Mouse (Mus musculus): ENCODE data around the gene Ppfibp2. TPM values are rescaled to one million over a fixed set of nuclear protein-coding genes. Genes with fewer than 3 reads are reported as not detected.

Ppfibp2 gene
- polyA plus RNA-seq, 1 experiment, result 11.7 TPM

- H3K4me1 ChIP-seq (ENCODE audit: control insufficient read depth, insufficient read depth, low read length), result peaks cover 17% of the 10 kb centered on the region
These were observed 66.3 kb downstream of the Ppfibp2 start for GRCm38 (mm10) chr7:107661189-107661842.

GRCm38 (mm10) chr7:107661843-107662281 lies 66.9 kb downstream of the Ppfibp2 start:
- TF ChIP-seq POLR2A (IDR thresholded peaks at IDR 0.05; ENCODE audit: insufficient read depth, low read length), result no peak
- TF ChIP-seq CTCF (IDR thresholded peaks at IDR 0.05; ENCODE audit: low read depth, low read length), result no peak
- no peak for TF ChIP-seq EP300 (IDR thresholded peaks at IDR 0.05; ENCODE audit: insufficient read depth, low read depth, low read length)
- H3K36me3 ChIP-seq (ENCODE audit: control insufficient read depth, insufficient read depth, low read length, poor library complexity, severe bottlenecking), result no peaks in the 10 kb centered on the region
- H3K27ac ChIP-seq (ENCODE audit: insufficient read depth, low read length), result peak overlapping the region; percentile 76
- H3K4me1 ChIP-seq (ENCODE audit: control insufficient read depth, insufficient read depth, low read length), result peaks cover 17% of the 10 kb centered on the region
- H3K4me3 ChIP-seq (ENCODE audit: low read depth, low read length), result no peak overlapping the region
- H3K9me3 ChIP-seq (replicated peaks; ENCODE audit: control insufficient read depth, insufficient read depth, low read length, poor library complexity, severe bottlenecking), result no peaks in the 10 kb centered on the region
- no peaks in the 10 kb centered on the region for H3K27me3 ChIP-seq (ENCODE audit: control insufficient read depth, insufficient read depth, low read length, poor library complexity, severe bottlenecking)
- 0 out of 2 replicates have a peak overlapping the region, but pooled peaks have one; percentile 24 for H3K9ac ChIP-seq (ENCODE audit: low read depth, poor library complexity, severe bottlenecking)

More at GRCm38 (mm10) chr7:107661189-107661842, 66.3 kb downstream of the Ppfibp2 start:
- H3K9ac ChIP-seq (ENCODE audit: low read depth, poor library complexity, severe bottlenecking), result no peak overlapping the region
- H3K27me3 ChIP-seq (ENCODE audit: control insufficient read depth, insufficient read depth, low read length, poor library complexity, severe bottlenecking), result no peaks in the 10 kb centered on the region
- H3K36me3 ChIP-seq (ENCODE audit: control insufficient read depth, insufficient read depth, low read length, poor library complexity, severe bottlenecking), result no peaks in the 10 kb centered on the region
- no peak overlapping the region for H3K4me3 ChIP-seq (ENCODE audit: low read depth, low read length)
- H3K27ac ChIP-seq (ENCODE audit: insufficient read depth, low read length), result peak overlapping the region; percentile 41; the same call in 1 of the 2 replicates
- H3K9me3 ChIP-seq (replicated peaks; ENCODE audit: control insufficient read depth, insufficient read depth, low read length, poor library complexity, severe bottlenecking), result no peaks in the 10 kb centered on the region
- TF ChIP-seq EP300 (IDR thresholded peaks at IDR 0.05; ENCODE audit: insufficient read depth, low read depth, low read length) (peak; percentile 92), CTCF (IDR thresholded peaks at IDR 0.05; ENCODE audit: low read depth, low read length) (peak; percentile 52), POLR2A (IDR thresholded peaks at IDR 0.05; ENCODE audit: insufficient read depth, low read length) (no peak)

- TF ChIP-seq CTCF (IDR thresholded peaks at IDR 0.05; ENCODE audit: low read depth, low read length), result no peak
- no peak for TF ChIP-seq POLR2A (IDR thresholded peaks at IDR 0.05; ENCODE audit: insufficient read depth, low read length)
- TF ChIP-seq EP300 (IDR thresholded peaks at IDR 0.05; ENCODE audit: insufficient read depth, low read depth, low read length), result no peak
- Histone ChIP-seq H3K4me1 (ENCODE audit: control insufficient read depth, insufficient read depth, low read length) (peaks cover 17% of the 10 kb centered on the region), H3K27me3 (ENCODE audit: control insufficient read depth, insufficient read depth, low read length, poor library complexity, severe bottlenecking) (no peaks in the 10 kb centered on the region), H3K9me3 (replicated peaks; ENCODE audit: control insufficient read depth, insufficient read depth, low read length, poor library complexity, severe bottlenecking) (no peaks in the 10 kb centered on the region), H3K27ac (ENCODE audit: insufficient read depth, low read length) (no peak overlapping the region), H3K36me3 (ENCODE audit: control insufficient read depth, insufficient read depth, low read length, poor library complexity, severe bottlenecking) (no peaks in the 10 kb centered on the region), H3K4me3 (ENCODE audit: low read depth, low read length) (no peak overlapping the region), H3K9ac (ENCODE audit: low read depth, poor library complexity, severe bottlenecking) (no peak overlapping the region)
These were observed 68.6 kb downstream of the Ppfibp2 start for GRCm38 (mm10) chr7:107663621-107664020.

- H3K9ac ChIP-seq (ENCODE audit: low read depth, poor library complexity, severe bottlenecking), result no peak overlapping the region
These were observed 69.4 kb downstream of the Ppfibp2 start for GRCm38 (mm10) chr7:107664063-107665056.

GRCm38 (mm10) chr7:107665221-107665585 lies 70.2 kb downstream of the Ppfibp2 start:
- Histone ChIP-seq H3K27me3 (ENCODE audit: control insufficient read depth, insufficient read depth, low read length, poor library complexity, severe bottlenecking) (no peaks in the 10 kb centered on the region), H3K27ac (ENCODE audit: insufficient read depth, low read length) (no peak overlapping the region), H3K4me3 (ENCODE audit: low read depth, low read length) (no peak overlapping the region), H3K36me3 (ENCODE audit: control insufficient read depth, insufficient read depth, low read length, poor library complexity, severe bottlenecking) (no peaks in the 10 kb centered on the region), H3K4me1 (ENCODE audit: control insufficient read depth, insufficient read depth, low read length) (peaks cover 13% of the 10 kb centered on the region), H3K9me3 (replicated peaks; ENCODE audit: control insufficient read depth, insufficient read depth, low read length, poor library complexity, severe bottlenecking) (no peaks in the 10 kb centered on the region), H3K9ac (ENCODE audit: low read depth, poor library complexity, severe bottlenecking) (no peak overlapping the region)
- TF ChIP-seq POLR2A (IDR thresholded peaks at IDR 0.05; ENCODE audit: insufficient read depth, low read length), result no peak
- TF ChIP-seq CTCF (IDR thresholded peaks at IDR 0.05; ENCODE audit: low read depth, low read length), result no peak
- no peak for TF ChIP-seq EP300 (IDR thresholded peaks at IDR 0.05; ENCODE audit: insufficient read depth, low read depth, low read length)

More at GRCm38 (mm10) chr7:107664063-107665056, 69.4 kb downstream of the Ppfibp2 start:
- peaks cover 15% of the 10 kb centered on the region for H3K4me1 ChIP-seq (ENCODE audit: control insufficient read depth, insufficient read depth, low read length)
- H3K27me3 ChIP-seq (ENCODE audit: control insufficient read depth, insufficient read depth, low read length, poor library complexity, severe bottlenecking), result no peaks in the 10 kb centered on the region
- no peaks in the 10 kb centered on the region for H3K9me3 ChIP-seq (replicated peaks; ENCODE audit: control insufficient read depth, insufficient read depth, low read length, poor library complexity, severe bottlenecking)
- H3K36me3 ChIP-seq (ENCODE audit: control insufficient read depth, insufficient read depth, low read length, poor library complexity, severe bottlenecking), result no peaks in the 10 kb centered on the region
- no peak overlapping the region for H3K27ac ChIP-seq (ENCODE audit: insufficient read depth, low read length)
- TF ChIP-seq CTCF (IDR thresholded peaks at IDR 0.05; ENCODE audit: low read depth, low read length) (no peak), EP300 (IDR thresholded peaks at IDR 0.05; ENCODE audit: insufficient read depth, low read depth, low read length) (no peak), POLR2A (IDR thresholded peaks at IDR 0.05; ENCODE audit: insufficient read depth, low read length) (no peak)
- no peak overlapping the region for H3K4me3 ChIP-seq (ENCODE audit: low read depth, low read length)
